Mouse (Mus musculus): ENCODE results near the gene Cpm.
"Not testable (repeated sequence)": the region's sequence is repeated elsewhere in the genome, so short reads cannot be mapped to it uniquely, and the experiment has no call there.

Gene Cpm

DNA sequence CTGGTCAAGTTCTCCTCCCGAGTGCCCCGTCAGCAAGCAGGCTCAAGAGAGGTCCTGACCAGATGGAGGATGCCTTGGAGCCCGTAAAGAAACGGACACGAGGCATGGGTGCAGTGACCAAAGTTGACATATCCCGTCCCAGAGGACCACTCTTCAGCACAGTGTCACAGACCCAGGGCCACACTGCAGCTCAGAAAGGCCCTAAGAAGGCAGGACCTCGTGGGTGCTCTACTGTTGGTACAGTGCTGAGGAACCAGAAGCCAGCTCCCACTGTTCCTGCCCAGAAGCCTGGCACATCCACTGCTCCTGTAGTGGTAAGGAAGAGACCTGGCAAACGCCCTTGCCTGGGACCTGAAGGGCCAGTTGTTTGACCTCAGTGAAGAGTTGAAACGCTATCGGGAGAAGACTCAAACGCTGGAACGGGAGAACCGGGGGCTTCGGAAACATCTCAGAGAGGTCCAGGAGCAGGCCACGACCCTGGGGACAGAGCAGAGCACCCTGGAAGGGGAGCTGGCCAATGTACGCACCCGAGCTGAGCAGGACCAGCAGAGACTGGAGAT lies 34.9 kb upstream of the Cpm start:
- DNase-seq, result no peak

DNA sequence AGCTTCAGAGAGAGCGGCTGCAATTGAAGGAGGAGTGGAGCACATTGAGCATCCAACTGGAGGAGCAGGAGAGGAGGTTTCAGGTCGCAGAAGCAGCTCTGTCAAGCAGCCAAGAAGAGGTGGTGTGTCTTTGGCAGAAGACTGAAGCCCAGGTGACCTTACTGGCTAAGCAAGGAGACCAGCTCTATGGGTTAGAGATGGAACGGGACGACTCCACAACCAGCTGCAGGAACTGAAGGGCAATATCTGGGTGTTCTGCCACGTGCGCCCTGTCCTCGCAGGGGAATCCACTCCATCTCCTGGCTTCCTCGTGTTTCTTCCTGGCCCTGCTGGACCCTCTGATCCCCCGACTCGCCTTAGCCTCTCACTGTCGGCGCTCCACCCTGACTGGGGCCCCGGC lies 34.4 kb upstream of the Cpm start:
- DNase-seq, result no peak

DNA sequence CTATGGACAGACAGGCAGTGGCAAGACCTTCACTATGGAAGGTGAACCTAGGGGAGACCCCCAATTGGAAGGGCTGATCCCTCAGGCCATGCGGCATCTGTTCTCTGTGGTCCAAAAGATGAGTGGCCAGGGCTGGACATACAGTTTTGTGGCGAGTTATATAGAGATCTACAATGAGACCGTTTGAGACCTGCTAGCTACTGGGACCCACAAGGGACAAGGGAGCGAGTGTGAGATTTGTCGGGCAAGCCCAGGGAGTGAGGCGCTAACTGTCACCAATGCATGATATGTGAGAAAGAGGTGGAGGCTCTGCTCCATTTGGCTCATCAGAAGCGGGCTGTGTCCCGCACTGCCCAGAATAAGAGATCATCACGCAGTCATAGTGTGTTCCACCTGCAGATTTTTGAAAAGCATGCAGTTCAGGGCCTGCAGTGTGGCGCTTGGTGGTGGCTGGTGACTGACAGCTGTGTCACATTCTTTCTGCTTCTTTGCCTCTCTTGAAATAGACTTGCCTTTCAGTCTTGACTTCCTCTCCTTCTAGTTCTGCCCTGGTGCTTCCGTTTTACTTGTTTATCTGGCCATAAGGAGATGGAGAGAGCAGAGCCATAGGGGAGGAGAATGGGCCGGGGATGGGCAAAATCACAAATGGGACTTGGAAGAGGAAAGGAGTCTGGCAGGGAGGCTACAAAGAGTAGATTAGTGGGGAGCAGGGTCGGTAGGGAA lies 33.7 kb upstream of the Cpm start:
- DNase-seq, result no peak

DNA sequence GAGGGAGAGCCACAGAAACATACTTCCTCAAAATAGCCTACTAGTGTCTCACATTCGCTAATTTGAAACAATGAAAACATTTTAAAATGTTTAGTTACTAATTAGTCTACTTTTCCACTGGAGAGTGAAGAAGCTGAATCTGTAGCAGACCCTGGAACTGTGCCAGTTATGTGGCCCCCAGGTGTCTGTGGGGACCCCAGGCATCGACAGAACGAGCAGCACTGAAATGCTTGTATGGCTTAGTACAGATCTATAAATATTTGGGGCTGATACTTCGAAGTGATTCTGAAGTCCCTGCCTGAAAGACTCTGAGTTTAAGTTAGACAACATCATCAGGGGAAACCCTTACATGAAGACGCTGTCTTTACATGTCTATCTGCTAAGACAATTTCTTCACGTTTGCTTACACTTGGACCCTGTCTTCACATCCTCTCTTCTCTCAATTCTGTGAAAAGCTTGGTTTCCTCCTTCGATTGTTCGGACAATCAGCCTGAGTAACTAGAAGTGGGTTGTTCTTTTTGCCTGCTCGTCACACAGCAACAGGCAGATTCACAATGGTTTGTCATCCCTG lies 33.0 kb upstream of the Cpm start:
- no peak for DNase-seq

DNA sequence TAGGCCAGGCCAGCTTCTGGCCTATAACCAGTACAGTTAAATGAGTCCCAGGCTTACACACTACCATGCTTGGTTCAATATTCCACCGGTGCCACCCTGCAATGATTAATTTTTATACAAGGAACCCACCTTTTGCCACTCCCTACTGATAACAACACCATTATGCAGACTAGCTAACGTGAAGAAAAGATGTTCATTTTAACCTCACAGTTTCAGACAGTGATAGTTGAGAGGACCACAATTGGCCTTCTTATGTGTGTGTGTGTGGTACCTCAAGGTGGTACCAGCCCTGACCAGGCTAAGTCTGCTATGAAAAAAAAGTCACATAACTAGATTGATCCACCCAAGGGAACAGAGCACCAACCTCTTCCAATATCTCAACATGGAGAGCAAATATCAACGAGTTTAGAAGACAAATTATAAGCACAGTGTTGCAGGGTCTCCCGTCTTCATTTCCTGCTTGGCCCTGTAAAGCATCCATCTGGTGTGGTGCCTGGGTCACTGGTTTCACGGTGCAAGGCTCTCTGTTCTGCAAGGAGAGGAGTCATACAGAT lies 32.5 kb upstream of the Cpm start:
- no peak for DNase-seq

DNA sequence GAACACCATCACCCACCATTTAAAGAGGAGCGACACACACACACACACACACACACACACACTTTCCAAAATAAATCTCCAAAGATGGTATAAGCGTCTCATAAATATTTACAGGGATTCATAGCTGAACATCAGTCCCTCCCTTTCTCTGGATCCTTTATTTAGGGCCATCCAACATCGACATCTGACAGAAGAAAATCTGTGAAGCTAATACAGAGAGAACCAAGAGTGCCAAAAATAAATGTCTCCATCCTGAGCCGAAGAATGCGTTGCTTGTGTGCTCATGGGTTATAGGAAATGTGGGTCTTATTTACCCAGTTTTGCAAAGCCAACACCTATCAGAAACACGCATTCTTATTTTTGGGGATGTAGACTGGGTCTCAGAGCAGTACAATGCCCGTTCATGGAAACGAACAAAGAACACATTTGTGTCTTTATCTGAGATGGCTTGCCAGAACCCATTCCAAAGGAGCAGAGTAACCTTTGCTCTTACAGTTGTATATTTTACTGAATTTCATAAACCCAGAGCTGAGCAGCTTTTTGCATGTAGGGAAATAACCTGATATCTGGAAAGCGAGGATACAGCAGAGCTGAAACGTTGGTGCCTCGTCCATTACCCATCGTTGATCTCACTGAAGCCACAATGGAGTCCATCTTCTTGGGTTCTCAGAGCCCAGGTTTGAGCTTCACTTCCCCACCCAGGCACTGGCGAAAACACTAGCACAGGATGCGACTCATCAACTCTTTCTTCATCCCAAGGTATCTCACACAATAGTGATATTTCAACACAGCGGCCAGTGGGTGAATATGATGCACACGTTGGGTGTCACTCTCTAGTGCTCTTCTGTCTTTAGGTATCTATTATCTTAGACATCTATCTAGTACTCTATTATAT lies 31.7 kb upstream of the Cpm start:
- DNase-seq, result not testable (repeated sequence)

DNA sequence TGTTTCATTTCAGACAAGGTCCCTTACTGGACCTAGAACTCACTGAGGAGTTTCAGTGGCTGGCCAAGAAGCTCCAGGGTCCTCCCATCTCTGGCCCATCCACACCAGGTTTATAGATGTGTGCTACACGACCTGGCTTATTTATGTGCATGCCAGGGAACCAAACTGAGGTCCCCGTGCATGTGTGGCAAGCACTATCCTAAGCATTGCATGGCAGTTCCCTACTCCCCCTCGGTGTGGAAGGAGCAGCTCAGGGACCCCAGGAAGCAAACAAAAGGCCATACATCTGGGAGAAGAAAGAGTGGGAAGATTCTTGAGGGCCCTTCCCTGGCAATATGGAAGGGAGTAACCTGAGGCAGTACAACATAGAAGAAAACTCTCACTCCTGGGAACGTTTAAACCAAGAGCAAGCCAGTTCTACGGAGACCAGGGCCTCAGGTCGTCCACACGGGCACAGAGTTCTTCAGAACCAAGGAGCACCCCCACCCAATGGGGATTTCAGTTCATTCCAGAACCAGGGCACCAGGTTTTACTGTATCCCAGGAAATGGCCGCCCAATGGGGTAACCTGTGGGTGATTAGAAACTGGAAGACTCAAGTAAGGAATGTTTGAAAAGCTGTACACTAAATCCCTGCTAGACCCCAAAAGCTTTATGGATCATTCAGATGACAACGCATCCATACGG lies 30.9 kb upstream of the Cpm start:
- DNase-seq, result no peak

DNA sequence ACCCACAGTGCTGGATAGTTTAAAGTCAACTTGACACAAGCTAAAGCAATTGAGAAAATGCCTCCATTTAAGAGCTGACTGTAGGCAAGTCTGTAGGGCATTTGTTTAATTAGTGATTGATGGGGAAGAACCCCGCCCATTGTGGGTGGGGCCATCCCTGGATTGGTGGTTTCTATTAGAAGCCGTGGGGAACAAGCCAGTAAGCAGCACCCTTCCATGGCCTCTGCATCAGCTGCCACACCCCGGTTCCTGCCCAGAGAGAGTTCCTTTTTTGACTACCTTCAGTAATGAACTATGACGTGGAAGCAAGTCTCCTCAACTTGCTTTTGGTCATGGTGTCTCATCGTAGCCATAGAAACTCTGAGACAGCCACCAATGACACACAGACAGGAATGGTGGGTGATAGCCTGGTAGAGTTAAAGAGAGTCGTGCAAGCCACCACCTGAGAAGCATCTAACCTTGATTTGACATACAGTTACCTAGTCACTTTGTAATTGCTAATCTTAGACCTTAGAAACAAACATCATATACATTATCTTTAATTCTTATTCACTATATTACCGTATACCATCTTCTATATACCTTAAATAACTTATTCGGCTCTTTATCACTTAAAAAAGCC lies 30.2 kb upstream of the Cpm start:
- DNase-seq, result not testable (repeated sequence)

DNA sequence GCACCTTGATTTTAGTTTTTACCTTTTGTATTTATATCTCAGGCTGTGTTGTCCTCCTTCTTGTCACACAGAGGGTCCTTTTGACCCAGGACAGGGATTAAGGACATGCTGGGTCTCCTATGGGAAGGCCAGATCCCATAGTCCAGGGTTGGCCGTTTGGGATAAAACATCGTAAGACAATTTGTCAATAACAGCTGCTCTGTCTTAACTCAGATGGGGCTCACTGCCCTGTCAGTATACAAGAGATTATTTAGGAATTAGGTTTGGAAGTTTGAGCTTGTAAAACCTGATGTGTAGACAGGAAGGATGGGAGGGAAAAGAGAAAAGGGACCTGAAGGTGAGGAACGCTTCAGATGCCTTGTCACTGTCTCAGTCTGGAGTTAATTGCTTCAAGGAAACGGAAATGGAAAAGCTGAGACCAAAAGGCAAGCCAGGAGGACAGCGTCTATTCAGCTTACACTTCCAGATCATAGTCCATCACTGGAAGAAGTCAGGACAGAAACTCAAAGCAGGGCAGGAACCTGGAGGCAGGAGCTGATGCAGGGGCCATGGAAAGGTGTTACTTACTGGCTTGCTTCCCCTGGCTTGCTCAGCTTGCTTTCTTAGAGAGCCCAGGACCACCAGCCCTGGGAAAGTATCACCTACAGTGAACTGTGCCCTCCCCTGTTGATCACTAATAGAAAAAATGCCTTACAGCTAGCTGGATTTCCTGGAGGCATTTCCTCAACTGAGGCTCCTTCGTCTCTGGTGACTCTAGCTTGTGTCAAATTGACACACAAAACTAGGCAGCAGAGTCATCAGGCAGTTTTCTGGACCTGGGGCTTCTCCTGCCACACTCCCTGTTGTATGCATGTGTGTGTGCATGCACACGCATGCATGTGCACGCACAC lies 27.9 kb upstream of the Cpm start:
- DNase-seq, result no peak

DNA sequence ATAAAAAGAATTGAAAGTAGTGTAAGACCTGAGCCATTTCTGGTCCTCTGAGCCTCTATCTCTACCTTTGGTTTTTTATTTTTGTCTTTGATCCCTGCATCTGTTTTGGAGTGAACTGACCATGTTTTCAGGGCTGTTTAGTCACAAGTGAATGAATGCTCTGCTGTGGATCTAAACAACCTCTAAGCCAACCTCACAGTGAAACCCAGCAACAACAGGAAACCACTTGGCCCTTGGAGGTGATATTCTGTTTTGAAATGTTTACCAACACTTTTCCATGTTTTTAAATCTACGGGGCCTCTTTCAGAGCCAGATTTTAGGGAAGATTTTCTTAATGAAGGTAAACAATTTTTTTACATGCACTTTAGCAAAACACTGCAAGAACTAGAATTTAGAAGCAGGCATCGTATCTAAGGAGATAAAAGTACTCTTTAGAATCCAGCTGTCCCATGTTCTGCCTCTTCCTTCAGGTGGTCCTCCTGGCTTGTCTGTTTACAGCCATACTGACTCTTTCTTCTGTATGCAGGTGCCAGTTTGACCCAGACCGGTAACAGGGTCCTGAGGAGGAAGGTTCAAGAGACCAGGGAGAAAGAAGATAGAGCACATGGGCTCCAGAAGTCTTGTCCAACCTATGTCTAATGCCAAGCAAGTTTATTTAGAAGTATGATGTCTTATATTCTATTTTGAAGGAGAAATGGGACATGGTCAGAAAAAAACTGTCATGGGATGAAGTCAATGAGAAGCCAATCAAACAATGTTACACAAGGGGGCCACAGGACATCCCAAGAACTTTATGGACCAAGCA lies 26.8 kb upstream of the Cpm start:
- DNase-seq, result no peak

DNA sequence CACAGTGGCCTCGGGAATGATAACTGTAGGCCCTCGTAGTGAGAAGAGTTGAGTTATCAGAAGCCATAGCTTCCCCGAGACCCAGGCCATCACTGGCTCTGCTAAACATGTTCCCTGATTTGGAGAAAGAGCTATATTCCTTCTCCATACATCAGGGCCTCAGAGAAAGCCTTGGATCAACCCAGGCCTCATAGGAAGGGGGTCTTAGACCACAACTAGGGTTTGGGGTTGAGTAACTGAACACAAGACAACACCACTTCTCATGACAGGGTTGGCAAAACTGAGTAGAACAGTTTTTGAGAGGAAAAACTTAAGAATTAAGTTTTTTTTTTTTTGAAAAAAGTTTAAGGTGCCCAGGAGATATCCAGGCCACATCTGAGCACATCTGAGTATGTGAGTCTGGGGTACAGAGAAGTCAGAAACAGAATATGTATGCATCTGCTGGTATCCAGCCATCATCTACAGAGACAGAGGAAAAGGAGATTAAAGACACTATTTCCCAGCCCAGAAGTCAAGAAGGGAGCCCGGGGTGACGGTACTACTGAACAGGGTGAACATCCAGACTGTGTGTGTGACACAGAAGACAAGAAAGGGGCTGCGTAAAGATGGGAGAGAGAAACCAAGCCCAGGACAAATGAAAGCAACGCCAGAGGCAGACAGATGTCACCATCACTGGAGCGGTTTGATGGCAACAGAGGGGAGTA lies 26.0 kb upstream of the Cpm start:
- no peak for DNase-seq

DNA sequence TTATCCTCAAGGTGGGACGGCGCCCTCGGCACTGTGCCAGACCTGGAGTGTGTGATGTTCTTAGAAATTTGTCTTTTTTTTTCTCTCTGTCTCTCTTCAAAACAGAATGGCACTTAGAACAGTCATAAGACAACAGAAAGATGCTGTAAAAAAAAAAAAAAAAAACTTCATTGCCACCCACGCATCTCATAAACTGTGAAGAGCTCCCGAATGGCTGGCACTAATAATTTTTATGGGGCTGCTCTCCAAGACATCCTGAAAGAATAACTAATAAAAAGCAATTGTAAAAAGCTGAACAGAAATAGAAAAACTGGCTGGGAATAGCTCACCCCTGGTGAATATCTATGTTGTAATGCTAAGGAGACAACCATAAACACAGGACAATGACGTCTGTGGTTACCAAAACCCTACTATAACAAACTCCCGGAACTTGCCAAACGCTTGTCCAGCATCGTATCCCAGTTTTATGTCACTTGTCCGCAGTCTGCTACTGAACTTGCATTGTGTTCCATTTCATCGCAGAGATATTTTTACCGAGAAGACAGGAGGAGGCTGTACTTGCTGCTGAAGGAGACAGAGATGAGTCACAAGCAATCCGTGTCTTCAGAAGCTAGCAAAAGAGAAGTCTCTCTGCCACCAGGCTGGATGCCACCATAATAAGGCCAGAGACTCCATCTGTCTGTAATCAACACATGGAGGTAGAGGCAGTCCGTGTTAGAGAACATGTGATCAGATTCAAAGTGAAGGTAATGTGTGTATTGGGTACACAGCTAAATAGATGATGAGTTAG lies 25.3 kb upstream of the Cpm start:
- DNase-seq, result no peak

DNA sequence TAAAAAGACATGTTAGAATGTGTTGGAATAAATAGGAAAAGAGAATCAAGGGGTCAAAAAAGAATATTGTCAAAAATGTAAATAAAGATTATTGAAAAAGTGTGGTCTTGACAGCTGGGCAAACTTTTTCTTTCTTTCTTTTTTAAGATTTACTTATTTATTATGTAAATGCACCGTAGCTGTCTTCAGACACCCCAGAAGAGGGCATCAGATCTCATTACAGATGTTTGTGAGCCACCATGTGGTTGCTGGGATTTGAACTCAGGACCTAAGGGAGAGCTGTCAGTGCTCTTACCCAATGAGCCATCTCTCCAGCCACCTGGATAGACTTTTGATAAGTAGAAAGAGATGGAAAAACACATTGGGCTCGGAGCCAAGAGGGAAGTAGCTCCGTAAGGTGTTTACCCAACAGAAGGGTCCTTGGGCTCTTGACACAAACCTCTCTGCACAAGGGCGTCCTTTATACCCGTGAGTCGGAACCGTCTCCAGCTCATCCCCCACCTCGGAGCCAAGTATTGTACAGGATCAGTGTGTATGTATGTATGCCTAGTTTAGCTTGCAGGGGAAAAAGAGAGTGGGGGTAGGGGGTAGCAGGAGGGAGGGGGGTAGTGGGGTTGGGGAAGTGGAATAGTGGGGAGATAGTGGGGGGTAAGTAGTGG lies 24.5 kb upstream of the Cpm start:
- DNase-seq, result no peak

DNA sequence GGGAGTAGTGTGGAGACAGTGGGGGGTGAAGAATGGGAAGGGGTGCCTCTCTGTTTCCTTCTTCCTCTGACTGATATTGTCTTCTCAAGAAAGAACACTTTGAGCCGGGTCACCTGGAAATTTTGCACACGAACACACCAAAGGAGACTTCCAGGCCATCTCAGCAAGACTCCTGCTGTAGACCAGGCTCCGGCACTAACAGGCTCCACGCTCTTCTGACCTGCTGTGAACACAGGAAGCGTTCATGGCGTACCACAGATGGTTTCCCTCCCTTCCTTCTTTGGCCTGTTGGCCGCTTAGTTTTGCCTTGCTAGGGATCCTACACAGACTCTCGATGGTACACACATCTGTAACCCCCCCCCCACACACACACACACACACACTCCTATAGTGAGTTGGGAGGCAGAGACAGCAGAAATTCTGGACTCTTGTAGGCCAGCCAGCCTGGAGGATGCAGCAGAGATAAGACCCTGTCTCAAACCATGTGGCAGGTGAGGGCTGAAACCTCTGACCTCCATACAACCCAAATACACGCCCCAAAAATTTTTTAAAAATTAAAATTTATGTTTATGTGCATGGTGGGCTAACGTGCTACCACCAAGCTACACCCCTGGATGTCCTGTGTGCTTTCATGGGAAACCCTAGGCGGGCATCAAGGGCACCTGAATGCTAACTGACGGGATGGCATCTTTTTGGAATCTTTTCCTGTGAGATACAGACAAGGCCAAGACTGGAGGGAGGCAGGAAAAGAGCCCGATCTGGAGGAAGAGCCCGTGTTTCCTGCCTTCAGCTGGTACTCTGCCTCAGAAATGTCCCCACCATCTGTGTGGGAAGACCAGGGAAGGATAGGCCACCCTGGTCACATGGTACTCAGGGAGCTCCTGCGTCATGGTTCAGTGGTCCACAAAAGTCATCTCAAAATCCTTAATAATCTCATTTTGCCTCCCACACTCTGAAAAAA lies 23.7 kb upstream of the Cpm start:
- DNase-seq, result no peak

DNA sequence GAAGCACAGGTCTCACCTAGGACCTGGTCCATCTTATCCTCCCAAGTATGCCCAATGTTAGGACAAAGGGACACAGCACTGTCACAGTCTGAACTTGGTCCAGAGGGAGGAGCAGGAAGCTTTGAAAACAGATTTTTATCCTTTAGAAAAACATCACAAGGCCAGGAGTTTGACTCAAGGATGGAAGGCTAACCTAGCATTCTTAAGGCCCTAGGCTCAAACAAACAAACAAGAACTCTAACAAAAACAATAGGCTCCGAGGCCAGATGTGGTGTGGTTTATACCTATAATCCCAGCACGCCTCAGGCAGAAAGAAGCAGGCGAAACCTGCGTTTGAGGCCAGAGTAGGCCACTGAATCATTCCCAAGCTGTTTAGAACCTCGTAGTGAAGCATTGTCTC lies 22.9 kb upstream of the Cpm start:
- DNase-seq, result no peak

DNA sequence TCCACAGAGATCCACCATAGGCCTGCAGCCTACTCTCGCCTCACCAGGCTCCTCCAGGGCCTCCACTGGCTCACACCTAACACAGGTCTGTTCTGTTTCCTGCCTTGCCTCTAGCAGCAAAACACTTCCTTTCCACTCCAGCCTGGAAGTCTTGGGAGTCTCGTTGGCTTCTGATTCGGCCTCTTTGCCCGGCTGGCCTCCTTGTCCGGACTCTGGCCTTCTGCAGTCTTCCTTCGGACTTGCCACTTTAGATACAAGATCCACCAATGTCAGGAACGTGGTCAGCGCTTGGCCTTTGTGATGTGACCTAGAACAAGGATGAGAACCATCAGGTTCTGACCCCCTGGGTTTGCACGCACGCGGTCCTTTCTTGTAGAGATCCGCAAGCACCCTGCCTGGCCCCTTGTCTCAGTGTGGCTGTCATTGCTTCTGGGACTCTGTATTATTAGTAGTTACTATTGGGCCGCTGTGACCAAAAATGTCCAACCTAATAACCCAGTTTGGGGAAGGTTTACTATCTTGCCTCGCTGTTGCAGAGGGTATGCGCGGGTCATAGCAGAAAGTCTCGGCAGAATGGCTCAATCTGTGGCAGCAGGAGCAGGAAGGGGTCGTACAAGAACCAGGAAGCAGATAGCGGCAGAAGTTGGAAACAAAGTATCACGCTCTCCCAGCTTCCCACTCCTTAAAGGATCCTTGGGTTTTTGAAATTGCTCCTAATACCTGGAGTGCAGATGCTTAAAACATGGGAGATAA lies 22.1 kb upstream of the Cpm start:
- no peak for DNase-seq
